Mouse (Mus musculus): ENCODE results near the gene Trim44. TPM values are rescaled to one million over a fixed set of nuclear protein-coding genes. Genes with fewer than 3 reads are reported as not detected.

Trim44 gene
- 52.7 to 62.7 TPM (median 55.8 TPM) in 4 replicates for total RNA-seq (2023)

DNA sequence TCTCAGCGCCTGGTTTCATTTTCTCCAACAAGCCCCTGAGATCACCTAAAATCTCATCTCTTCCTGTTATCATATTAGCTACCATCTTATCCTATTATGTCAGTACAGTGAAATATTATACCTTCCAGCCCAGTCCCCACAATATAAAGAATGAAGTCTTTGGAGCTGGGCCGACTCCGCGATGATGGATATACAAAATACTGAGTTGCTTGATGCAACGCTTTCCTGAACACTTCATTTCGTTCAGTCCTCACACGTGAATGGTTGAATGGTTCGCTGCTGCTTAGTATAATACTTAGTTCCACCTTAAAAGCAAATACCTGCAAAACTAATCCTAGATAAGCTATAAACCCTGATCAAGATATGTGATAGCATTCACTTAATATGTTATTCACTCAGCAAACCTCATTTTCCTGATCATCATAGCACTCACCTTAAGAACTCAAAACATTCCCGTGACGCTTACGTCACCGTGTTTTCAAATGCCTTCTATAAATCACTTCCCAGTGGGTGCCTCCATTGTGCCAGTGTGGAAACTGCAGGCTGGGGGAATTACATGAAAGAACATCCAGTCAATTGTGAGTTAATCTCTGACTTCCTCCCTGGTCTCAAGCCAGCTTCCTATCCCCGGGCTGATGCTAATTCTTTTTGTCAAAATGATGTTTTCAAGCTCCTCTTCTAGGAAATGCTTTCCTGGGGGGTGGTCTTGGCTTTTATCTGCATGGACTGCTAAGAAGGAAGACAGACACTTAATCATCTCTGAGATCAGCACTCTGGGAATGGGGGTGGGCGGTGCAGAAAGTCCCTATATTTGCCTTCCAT lies at the start of gene Trim44:
Trim44 (minus strand) TSS at position 466 of the 822 bp plus-strand sequence.

DNA sequence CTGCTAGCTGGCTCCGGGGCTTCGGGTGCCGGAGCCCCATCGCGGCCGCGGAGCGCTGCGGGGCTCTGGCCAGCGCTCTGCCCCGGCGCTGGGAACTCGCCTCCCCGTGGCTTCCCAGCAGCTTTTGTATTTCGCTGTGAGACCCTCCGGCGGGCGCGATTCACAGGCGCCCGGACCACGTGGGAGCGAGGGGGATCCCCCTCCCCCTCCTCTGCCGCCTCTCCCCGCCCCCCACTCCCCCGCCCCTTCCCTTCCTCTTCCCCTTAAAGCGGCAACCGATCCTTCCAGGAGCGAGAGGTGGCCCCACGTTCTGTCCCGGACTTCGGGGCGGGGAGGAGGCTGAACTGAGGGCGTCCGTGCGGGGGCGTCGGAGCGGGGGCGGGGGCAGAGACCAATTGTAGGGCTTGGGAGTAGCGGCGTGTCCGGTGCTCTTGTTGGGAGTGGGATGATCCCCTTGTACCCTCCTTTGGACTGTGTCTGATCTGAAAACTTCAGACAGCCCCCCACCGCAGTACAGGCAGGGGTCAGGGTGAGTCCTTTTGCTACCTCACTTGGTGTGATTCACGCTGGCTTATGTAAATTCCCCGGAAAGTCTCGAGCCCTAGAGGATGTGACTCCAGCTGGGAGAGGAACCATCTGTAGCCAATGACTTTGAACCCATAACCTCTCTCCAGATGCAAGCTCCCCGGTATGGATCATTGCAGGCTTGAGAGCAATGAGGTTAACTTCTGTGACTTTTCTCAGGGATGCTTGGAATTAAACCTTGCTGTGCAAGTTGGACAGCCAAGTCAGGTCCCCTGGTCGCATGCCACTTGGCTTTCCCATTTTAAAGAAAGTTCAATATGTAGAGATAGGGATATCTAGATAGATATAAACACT lies 44.3 kb upstream of the Trim44 start, which contains the start of gene Fjx1:
Fjx1 (minus strand) TSS at position 829 of the 879 bp plus-strand sequence.

Other genes starting within 250 kb of the Trim44 start
- 7.6 to 8.9 TPM (median 7.9 TPM) in 4 replicates for gene Ldlrad3, start 221.4 kb downstream of the Trim44 start, total RNA-seq (2023)
- gene Fjx1, start 44.7 kb upstream of the Trim44 start, total RNA-seq (2023): 0.22 to 0.29 TPM in 2 of 4 replicates, not detected in the others
- 0.72 to 2.8 TPM (median 0.93 TPM) in 4 replicates for gene Pamr1, start 142.2 kb upstream of the Trim44 start, total RNA-seq (2023)